Mouse (Mus musculus) lung, adult 18-20 months (tissue): ENCODE results near the gene Lzts2.
"Not testable (repeated sequence)": the region's sequence is repeated elsewhere in the genome, so short reads cannot be mapped to it uniquely, and the experiment has no call there.

Experiments used
- DNase-seq, 2 experiments: peaks; one replicate each; pipeline ENCODE4 v3.0.0; 2022; ENCODE audit warnings: mixed read lengths in 2 of 2

The Lzts2 gene

DNA sequence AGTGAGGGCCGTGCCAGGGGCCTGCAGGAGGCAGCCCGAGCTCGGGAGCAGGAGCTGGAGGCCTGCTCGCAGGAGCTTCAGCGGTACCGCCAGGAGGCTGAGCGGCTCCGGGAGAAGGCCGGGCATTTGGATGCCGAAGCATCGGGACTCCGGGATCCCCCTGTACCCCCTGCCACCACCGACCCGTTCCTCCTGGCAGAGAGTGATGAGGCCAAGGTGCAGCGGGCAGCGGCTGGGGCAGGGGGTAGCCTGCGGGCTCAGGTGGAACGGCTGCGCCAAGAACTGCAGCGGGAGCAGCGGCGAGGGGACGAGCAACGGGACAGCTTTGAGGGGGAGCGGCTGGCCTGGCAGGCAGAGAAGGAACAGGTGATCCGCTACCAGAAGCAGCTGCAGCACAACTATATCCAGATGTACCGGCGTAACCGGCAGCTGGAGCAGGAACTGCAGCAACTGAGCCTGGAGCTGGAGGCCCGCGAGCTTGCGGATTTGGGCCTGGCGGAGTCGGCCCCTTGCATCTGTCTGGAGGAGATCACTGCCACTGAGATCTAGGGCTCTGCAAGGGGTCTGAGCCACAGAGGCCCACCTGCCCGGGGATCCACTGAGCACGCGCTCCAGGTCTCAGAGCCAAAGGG lies 11.8 kb downstream of the Lzts2 start:
- DNase-seq = no peak

- DNase-seq = no peak
Observed at GRCm38 (mm10) chr19:45026958-45027670, 12.9 kb downstream of the Lzts2 start.

- no peak for DNase-seq
Observed at GRCm38 (mm10) chr19:45027848-45028247, 13.6 kb downstream of the Lzts2 start.

DNA sequence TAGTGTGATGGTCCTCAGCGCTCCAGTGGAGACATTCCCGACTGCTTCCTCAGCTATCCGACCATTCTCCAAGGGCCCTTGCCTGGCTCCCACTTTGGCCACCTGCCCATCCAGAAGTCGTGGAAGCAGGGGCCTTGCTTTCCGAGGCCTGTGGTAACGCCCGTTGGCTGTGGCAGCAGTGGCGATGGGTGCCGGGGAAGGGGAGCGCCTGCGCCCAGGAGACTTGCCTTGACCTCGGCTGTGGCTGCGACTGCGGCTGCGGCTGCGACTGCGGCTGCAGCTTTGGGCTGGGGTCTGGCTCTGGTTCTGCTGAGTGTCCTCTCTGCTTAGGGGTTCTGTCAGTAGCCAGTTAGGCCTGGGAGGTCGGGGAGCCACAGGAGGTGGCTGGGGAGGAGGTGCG lies 14.5 kb downstream of the Lzts2 start:
- DNase-seq = no peak

DNA sequence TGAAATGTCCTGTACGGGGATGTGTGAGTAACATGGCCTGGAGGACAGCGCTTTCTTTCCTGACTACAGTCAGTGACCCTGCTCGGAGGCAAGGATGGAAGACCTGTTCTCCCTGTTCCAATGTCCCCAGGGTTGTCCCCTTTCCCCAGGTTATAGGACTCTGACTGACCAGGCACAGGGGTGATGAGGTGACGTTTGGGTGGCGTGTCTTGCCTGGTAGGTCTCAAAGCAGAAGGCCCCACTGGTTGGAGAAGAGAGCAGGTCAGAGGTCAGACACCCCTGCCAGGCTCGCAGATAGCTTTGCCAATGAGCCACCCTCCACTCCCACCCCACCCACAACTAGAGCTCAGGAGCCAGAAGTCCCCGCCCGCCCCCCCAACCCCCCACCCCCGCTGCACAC lies 15.4 kb downstream of the Lzts2 start:
- no peak for DNase-seq

- DNase-seq = peak; percentile 59 to 68
Observed at GRCm38 (mm10) chr19:45030111-45030510, 15.9 kb downstream of the Lzts2 start.

DNA sequence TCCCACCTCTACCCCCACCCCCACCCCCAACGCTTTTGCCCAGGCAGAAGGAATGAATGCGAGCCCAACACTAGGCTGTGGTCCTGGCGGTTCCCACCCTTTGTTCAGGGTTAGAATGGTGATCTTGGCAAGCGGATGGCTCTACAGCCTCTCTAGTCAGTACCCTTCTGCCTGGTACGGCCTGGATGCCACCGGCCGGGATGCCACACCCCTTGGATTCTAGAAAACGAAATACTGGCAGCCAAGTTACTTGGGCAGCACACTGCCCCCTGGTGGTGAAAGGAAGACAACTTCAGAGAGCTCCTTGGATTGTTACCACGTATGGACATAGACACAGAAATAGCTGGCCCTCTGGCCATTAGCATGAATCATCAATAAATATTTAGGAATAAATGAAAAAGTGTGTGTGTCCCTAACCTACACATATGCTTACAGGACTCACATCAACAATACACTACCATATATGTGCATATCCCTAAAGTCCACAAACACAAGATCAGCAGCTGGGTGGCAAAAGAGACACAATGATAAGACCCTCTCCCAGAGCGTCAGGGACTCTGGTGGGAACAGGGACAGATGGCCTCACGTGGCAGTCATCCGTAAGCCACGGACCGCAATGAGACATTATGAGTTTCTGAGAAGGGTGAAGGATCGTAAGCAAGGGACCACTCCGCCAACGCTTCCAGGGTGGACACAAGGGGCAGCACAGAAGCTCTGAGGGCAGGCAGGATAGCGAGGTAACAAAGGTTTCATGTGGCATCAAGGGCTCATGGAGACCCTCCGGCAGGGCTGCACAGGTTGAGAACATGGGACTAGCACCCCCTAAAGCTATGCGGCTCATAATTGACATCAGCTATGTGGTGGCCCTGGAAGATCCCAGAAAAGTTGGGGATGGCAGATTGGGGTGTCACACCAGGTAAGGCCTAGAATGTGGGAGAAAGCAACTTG lies 16.8 kb downstream of the Lzts2 start:
- DNase-seq = peak; percentile 77 to 86

- DNase-seq = peak; percentile 79 to 81
Observed at GRCm38 (mm10) chr19:45031780-45032179, 17.6 kb downstream of the Lzts2 start.

DNA sequence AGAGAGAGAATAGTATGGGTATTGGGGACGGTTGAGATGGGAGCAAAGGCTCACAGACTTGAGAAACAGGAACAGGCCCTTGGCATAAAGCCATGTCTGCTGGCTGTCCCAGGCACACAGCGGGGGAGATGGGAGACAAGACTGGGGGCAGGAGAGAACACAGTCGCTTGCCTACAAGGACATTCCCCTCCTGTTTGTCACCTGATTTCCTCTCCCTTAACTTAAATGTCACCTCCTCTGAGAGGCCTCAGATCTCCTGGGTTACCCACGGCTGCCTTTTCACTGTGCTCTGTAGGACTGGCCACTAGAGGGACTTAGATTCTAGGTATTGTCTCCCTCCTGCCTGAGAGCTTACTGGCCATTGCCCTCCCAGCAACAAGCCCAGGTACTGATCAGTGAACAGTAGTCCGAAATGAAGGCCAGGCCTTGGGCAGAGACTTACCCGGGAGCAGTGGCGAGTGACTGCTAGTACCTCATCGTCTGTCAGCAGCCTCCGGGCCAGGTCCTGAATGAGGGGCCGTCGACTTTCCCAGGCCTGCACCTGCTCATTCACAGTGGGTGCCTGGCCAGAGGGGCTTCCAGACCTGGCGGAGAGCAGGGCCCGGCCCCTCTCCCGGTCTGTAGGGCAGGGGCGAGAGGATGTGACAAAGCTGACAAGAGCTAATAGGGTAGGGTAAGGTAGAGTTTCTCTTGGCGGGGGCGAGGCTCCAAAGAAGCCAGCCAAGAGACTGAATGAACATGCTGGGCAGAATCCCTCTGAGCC lies 18.5 kb downstream of the Lzts2 start:
- no peak for DNase-seq

DNA sequence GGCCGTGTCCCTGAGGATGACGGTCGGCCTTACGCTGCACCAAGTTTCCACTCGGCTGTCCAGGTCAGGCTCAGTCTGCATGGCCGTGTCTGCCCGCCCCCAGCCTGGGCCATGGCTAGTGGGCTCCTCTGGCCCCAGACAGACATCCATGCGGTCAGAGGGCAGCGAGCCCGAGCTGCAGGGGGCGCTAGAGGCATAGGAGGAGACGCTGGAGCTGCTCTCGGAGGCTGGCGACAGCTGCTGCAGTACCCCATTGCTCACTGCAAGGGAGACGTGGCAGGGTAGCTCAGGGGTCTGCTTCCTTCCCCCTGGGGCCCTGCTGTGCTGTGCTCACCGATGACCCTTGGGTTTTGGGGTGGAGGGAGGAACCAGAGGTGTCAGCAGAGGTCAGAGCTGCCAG lies 22.7 kb downstream of the Lzts2 start:
- DNase-seq = peak; percentile 63 to 70

GRCm38 (mm10) chr19:45038198-45038597 lies 24.0 kb downstream of the Lzts2 start:
- not testable (repeated sequence) for DNase-seq

- no peak for DNase-seq
Observed at GRCm38 (mm10) chr19:45040214-45040613, 26.0 kb downstream of the Lzts2 start.

GRCm38 (mm10) chr19:45044389-45044927 lies 30.2 kb downstream of the Lzts2 start:
- no peak for DNase-seq

- no peak for DNase-seq
Observed at GRCm38 (mm10) chr19:45045236-45045635, 31.0 kb downstream of the Lzts2 start.

GRCm38 (mm10) chr19:45045651-45046050 lies 31.4 kb downstream of the Lzts2 start, which contains the start of gene Pdzd7:
Pdzd7 (minus strand) TSS chr19:45045717.
- no peak for DNase-seq

DNA sequence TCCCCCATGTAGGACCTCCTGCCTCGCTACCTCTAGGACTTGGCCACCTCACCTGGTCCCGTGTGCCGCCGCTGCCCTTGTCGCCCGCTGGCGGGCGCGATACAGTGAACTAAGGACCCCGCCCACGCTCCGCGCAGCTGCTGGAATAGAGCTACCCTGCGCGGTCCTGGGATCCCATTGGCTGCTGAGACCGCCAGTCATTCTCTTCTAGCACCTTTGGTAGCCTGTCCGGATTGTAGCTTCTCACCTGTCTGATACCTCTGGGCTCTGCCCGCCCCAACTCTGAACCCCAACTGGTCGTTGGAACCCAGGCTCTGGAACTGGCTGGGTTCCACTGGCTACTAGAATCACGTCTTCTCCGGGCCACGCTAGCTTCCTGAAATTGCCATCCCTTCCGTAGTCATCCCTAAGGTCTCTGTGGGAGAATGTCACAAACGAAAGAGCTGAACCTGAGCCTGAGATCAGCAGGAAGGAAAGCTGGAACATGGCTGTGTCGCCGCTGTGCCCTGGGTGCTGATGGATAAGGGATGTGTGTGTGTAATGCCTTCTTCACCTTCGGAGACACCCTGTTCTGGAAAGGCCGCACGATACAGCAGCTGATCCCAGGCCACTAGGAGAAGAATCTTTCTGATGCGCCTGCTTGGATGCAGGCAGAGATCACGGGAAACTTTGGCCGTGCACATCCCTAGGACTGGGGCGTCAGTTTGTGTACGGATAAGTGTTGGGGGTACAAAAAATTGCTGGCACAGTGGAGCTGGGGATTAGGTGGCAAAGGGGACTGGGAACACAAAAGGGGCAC lies 32.5 kb downstream of the Lzts2 start:
- peak; percentile 95 to 96 for DNase-seq

GRCm38 (mm10) chr19:45047417-45047934 lies 33.3 kb downstream of the Lzts2 start, which contains the start of gene Sfxn3:
Sfxn3 (plus strand) TSS chr19:45047503.
- DNase-seq = peak; percentile 95 to 97

GRCm38 (mm10) chr19:45047935-45048643 lies 33.9 kb downstream of the Lzts2 start:
- peak; percentile 87 to 91 for DNase-seq

GRCm38 (mm10) chr19:45048644-45049365 lies 34.6 kb downstream of the Lzts2 start:
- DNase-seq = no peak

- no peak for DNase-seq
Observed at GRCm38 (mm10) chr19:45049523-45049922, 35.3 kb downstream of the Lzts2 start.
